Mouse (Mus musculus) testis, adult 2 months (tissue): Measurements from ENCODE around the gene Kcnd3.

Experiments used
- CTCF ChIP-seq: fragments of 200-500 bp; IDR thresholded peaks from 2 replicates; pipeline ENCODE4 v1.5.1; 2012; ENCODE audit warnings: low read depth, mild to moderate bottlenecking, inconsistent platforms, low read length, moderate library complexity; ENCODE audit not compliant: control insufficient read depth, insufficient read depth, insufficient replicate concordance
- POLR2A ChIP-seq: fragments of 200-500 bp; IDR thresholded peaks from 2 replicates; pipeline ENCODE4 v1.6.1; 2012; ENCODE audit warnings: low read depth, mild to moderate bottlenecking, inconsistent platforms, low read length, moderate library complexity; ENCODE audit not compliant: control insufficient read depth

DNA sequence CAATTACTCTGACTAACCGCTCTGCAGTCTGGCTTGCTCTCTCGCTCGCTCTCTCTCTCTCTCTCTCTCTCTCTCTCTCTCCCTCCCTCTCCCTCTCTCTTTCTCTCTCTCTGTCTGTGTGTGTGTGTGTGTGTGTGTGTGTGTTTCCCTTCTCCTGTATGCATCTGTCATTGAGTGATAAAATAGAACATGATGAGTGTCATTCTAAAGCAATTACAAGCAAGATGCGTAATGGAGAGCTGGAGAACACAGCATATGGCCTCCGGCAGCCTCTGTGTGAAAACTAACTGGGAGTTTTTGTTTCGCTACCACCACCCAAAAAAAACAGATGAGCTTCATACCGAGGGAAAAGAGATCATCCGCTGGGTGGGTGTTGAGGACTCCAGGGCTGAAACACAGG is 29.3 kb downstream of the Kcnd3 start:
- no peak for TF ChIP-seq CTCF
- no peak for TF ChIP-seq POLR2A
